Mouse (Mus musculus) spleen, postnatal 36 days (tissue): ENCODE data around the gene Gm5771.
"Not testable (repeated sequence)": the region's sequence is repeated elsewhere in the genome, so short reads cannot be mapped to it uniquely, and the experiment has no call there.

ENCODE experiments used
- DNase-seq, 2 experiments: peaks; one replicate each; pipeline ENCODE4 v3.0.0; 2022; ENCODE audit warnings: low spot score in 2 of 2, mixed read lengths in 1 of 2

Gene Gm5771

GRCm38 (mm10) chr6:41392056-41392455 lies at the start of gene Gm5771:
Gene Gm5771, plus strand, starts transcription at chr6:41392356.
- DNase-seq = not testable (repeated sequence)

GRCm38 (mm10) chr6:41353932-41354331 lies 38.2 kb upstream of the Gm5771 start, which contains the start of gene Try10:
Gene Try10, plus strand, starts transcription at chr6:41354105.
- DNase-seq = no peak

- DNase-seq = not testable (repeated sequence)
Measured at GRCm38 (mm10) chr6:41373772-41374171, 18.4 kb upstream of the Gm5771 start.

GRCm38 (mm10) chr6:41377578-41377977 lies 14.6 kb upstream of the Gm5771 start, which contains the start of gene Prss3:
Gene Prss3, minus strand, starts transcription at chr6:41377678.
- not testable (repeated sequence) for DNase-seq

GRCm38 (mm10) chr6:41386781-41387180 lies 5.4 kb upstream of the Gm5771 start:
- DNase-seq = no peak

- not testable (repeated sequence) for DNase-seq
Measured at GRCm38 (mm10) chr6:41391640-41392039, 516 bp upstream of the Gm5771 start.

- not testable (repeated sequence) for DNase-seq
Measured at GRCm38 (mm10) chr6:41442261-41442660, 50.1 kb downstream of the Gm5771 start.

- DNase-seq = not testable (repeated sequence)
Measured at GRCm38 (mm10) chr6:41446045-41446444, 53.9 kb downstream of the Gm5771 start, which contains the start of gene Gm10334. Gene Gm10334, minus strand, starts transcription at chr6:41446145.
